Mouse (Mus musculus) limb, embryonic 14.5 days (tissue): ENCODE results near the gene Pde1a. TPM values are rescaled to one million over a fixed set of nuclear protein-coding genes. Genes with fewer than 3 reads are reported as not detected.

Source experiments
- ATAC-seq: fragments of 200-750 bp; cut with Nextera tagmentation; 2 replicates; pipeline ENCODE4 v1.8.0; 2017; ENCODE audit warnings: low read depth, moderate number of reproducible peaks, moderate TSS enrichment; ENCODE audit not compliant: low FRiP score
- DNase-seq: peaks from one replicate; pipeline ENCODE4 v3.0.0-alpha.2; 2015; ENCODE audit warnings: low spot score
- H3K27ac ChIP-seq: fragments of 300-500 bp; sonication (generic); replicated peaks from 2 replicates; pipeline ENCODE4 v1.5.1; 2014; ENCODE audit warnings: low read depth, mild to moderate bottlenecking, low read length, moderate library complexity, mixed read lengths
- H3K27me3 ChIP-seq: fragments of 300-500 bp; sonication (generic); 2 replicates; pipeline ENCODE4 v1.6.1; 2014; ENCODE audit warnings: low read length, mixed read lengths; ENCODE audit not compliant: control insufficient read depth, insufficient read depth
- H3K36me3 ChIP-seq: fragments of 300-500 bp; sonication (generic); 2 replicates; pipeline ENCODE4 v1.6.1; 2014; ENCODE audit warnings: mild to moderate bottlenecking, low read length, moderate library complexity, mixed read lengths; ENCODE audit not compliant: control insufficient read depth, insufficient read depth
- H3K4me1 ChIP-seq: fragments of 300-500 bp; sonication (generic); 2 replicates; pipeline ENCODE4 v1.6.1; 2014; ENCODE audit warnings: antibody characterized with exemption, low read length, mixed read lengths; ENCODE audit not compliant: control insufficient read depth, insufficient read depth
- H3K4me2 ChIP-seq: fragments of 300-500 bp; sonication (generic); replicated peaks from 2 replicates; pipeline ENCODE4 v1.6.1; 2014; ENCODE audit warnings: low read depth, mild to moderate bottlenecking, low read length, moderate library complexity; ENCODE audit not compliant: severe bottlenecking
- H3K4me3 ChIP-seq: fragments of 300-500 bp; sonication (generic); replicated peaks from 2 replicates; pipeline ENCODE4 v1.5.1; 2014; ENCODE audit warnings: low read length
- H3K9ac ChIP-seq: fragments of 300-500 bp; sonication (generic); 2 replicates; pipeline ENCODE4 v1.6.1; 2014; ENCODE audit warnings: mild to moderate bottlenecking, low read depth, low read length, moderate library complexity; ENCODE audit not compliant: severe bottlenecking
- H3K9me3 ChIP-seq: fragments of 300-500 bp; sonication (generic); 2 replicates; pipeline ENCODE4 v1.6.1; 2016; ENCODE audit warnings: low read length; ENCODE audit not compliant: control insufficient read depth
- POLR2A ChIP-seq: fragments of 200-500 bp; IDR thresholded peaks from 2 replicates; pipeline ENCODE4 v1.8.0; 2012; ENCODE audit warnings: inconsistent platforms, mild to moderate bottlenecking, moderate library complexity, borderline replicate concordance; ENCODE audit not compliant: insufficient read depth, insufficient read length; ENCODE audit errors: extremely low read depth
- WGBS: fragments of 180-500 bp; shearing (Covaris S2); extraction: QIAGEN DNeasy Blood & Tissue Kit; methylation state at CpG from one replicate; pipeline ENCODE4 v1.1.7; 2014; 5-methylcytosine and 5-hydroxymethylcytosine counted together
- polyA plus RNA-seq, 2 experiments: library from polyadenylated mRNA; depleted of rRNA in 1 of 2; stranded (reverse) in 1 of 2; unstranded in 1 of 2; fragments of >200 nt; fragmentation: Nextera tagmentation in 1 of 2; extraction: Ambion mirVana in 1 of 2; gene quantifications; 2 replicates each; pipeline versions ENCODE4 v1.2.1 to v1.2.3; 2012 to 2014

Gene Pde1a
- polyA plus RNA-seq, 2 experiments, result 3.0 to 5.6 TPM

DNA sequence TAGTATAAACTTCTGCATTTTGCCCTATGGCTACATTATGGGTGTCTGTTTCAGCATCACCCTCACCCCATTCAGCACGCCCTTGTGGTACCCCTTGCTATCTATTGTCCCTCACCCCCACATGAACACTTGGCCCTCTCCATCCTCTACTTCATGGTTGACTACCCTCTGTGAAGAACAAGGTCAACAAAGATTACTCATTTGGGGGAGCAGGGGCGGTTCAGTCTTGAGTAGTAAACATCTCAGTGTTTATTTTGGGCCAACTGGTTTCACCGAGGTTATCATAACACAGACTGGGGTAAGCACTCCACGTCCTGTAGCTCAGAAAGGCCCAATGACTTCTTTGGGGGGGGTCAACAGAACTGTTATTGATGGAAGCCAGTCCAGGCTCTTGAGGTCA lies 164.3 kb downstream of the Pde1a start:
- H3K27ac ChIP-seq, result no peak overlapping the region
- no peaks in the 10 kb centered on the region for H3K36me3 ChIP-seq
- ATAC-seq (no peak), DNase-seq (no peak)
- no peak overlapping the region for H3K4me3 ChIP-seq
- TF ChIP-seq POLR2A, result no peak
- no peaks in the 10 kb centered on the region for H3K27me3 ChIP-seq
- no peaks in the 10 kb centered on the region for H3K4me1 ChIP-seq
- H3K4me2 ChIP-seq, result no peak overlapping the region
- 76% methylated on average over 4 of the region's 4 CpGs for WGBS
- H3K9me3 ChIP-seq, result no peaks in the 10 kb centered on the region
- H3K9ac ChIP-seq, result no peak overlapping the region

DNA sequence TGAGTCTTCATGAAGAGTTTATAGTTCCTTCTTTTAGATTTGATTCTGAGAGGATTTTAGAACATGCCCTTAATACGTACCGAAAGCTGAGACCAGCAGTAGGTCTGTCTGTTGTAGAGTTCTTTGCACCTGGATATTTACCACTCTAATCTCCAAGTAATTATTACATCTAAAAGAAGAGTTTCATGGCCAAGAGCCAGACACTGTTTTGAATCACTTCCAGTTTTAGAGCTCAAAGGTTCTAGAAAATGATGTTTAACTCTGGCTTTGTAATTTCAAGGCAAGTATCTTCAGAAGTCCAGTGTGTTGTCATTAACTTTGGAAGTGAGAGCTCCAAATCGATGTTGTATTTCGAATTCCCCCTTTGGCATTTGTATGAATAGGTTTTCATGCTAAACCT lies 167.8 kb downstream of the Pde1a start:
- no peak for TF ChIP-seq POLR2A
- WGBS, result 78% methylated on average over 4 of the region's 4 CpGs

DNA sequence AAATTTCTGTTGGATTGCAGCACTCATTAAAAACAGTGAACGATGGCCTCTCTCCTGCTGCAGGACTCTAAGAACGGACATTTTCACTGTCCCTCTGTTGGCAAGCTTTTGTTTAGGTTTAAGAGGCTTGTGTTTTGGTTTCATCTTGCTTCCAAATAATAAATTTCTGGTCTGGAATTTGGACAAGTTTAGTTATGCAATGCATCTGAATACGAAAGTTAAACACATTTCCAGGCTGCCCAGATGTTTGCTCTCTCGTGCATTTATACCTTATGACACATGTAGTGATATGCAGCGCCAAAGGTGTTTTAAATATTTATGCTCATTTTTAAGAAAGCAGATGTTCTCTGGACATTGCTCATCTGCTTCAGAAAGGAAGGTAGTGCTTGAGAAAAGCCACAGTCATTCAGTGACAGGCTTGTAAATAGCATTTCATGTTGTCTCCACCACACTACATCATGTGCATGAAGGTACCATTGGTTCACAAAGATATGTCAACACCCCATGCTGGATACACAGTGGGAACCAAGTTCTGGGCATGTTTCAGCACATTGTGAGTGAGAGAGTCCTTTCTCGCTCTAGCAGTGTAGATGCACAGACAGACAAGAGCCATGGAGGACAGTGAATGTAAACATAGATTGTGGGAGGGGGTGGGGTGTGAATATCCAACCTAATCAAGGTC lies 171.5 kb downstream of the Pde1a start:
- H3K36me3 ChIP-seq, result no peaks in the 10 kb centered on the region
- no peak overlapping the region for H3K27ac ChIP-seq
- H3K4me1 ChIP-seq, result no peaks in the 10 kb centered on the region
- H3K9ac ChIP-seq, result no peak overlapping the region
- 64% methylated on average over 6 of the region's 6 CpGs for WGBS
- ATAC-seq, result no peak
- no peak for DNase-seq
- TF ChIP-seq POLR2A, result no peak
- H3K9me3 ChIP-seq, result no peaks in the 10 kb centered on the region
- no peaks in the 10 kb centered on the region for H3K27me3 ChIP-seq
- no peak overlapping the region for H3K4me3 ChIP-seq
- H3K4me2 ChIP-seq, result no peak overlapping the region

More for the DNA sequence above, 167.8 kb downstream of the Pde1a start:
- Histone ChIP-seq H3K4me2 (no peak overlapping the region), H3K36me3 (no peaks in the 10 kb centered on the region), H3K4me1 (no peaks in the 10 kb centered on the region), H3K27me3 (no peaks in the 10 kb centered on the region), H3K27ac (no peak overlapping the region), H3K4me3 (no peak overlapping the region), H3K9ac (no peak overlapping the region), H3K9me3 (no peaks in the 10 kb centered on the region)
- DNase-seq (no peak), ATAC-seq (no peak)

DNA sequence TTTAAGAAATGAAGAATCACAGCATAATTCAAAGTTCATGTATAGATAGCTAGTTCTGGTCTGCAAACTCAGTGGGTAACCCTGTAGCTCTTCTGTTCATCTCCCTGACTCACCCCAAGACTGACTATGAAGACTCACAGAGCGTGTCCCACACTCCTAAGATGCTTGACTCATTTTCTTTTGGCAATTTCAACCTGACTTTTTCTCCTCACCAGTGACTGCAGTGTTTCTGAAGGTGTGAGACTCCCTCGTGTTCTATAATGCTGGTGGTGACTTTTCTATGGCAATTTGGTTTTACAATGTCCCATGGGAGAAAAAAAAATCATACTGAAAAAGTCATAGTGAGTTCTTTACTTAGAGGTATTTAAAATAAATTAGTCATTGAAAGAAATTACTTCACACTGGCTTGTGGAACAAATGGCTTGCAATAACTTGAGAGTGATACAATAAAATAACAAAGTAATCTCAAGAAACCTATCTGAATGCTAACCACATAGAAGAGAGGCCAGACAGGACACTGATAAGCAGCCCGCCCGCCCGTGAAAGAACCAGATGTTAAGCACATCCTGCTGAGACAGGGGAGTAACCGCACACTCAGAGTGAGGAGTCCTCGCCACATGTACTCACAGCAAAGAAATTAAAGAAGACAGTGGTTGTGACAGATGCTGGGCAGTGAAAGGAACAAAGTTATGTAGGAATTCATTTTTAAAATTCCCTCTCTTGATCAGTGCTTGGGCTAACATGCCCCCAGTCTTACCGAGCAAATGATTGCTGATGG lies 183.2 kb downstream of the Pde1a start:
- 57% methylated on average over 8 of the region's 8 CpGs for WGBS
- Histone ChIP-seq H3K9ac (no peak overlapping the region), H3K27ac (no peak overlapping the region), H3K4me1 (no peaks in the 10 kb centered on the region), H3K27me3 (no peaks in the 10 kb centered on the region), H3K4me2 (no peak overlapping the region), H3K36me3 (no peaks in the 10 kb centered on the region), H3K9me3 (no peaks in the 10 kb centered on the region), H3K4me3 (no peak overlapping the region)
- ATAC-seq (no peak), DNase-seq (no peak)
- no peak for TF ChIP-seq POLR2A

DNA sequence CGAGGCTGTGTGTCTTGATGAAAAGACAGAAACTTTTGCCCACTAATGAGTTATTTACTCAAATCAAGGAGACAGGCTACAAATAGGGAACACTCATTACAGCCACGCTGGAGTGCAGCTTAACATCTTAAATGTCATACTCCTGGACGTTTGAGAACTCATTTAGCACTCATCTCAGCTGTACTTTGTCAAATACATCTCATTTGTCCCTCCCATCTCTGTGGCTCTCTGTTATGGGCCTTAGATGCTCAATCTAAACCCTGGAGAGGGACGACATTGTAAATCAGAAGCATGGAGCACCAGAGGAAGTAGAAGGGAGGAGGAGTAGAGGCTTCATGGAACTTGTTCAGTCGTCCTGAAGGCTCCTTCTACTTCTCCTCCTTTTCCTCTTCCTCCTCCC lies 194.6 kb downstream of the Pde1a start:
- Histone ChIP-seq H3K4me1 (no peaks in the 10 kb centered on the region), H3K27me3 (no peaks in the 10 kb centered on the region), H3K4me3 (no peak overlapping the region), H3K4me2 (no peak overlapping the region), H3K36me3 (no peaks in the 10 kb centered on the region), H3K9ac (no peak overlapping the region), H3K9me3 (no peaks in the 10 kb centered on the region), H3K27ac (no peak overlapping the region)
- 54% methylated on average over 5 of the region's 5 CpGs for WGBS
- ATAC-seq (no peak), DNase-seq (no peak)
- no peak for TF ChIP-seq POLR2A
